Mouse (Mus musculus): Measurements from ENCODE around the gene Gm42420. TPM values are rescaled to one million over a fixed set of nuclear protein-coding genes. Genes with fewer than 3 reads are reported as not detected.

The Gm42420 gene
- not detected in 2 replicates for total RNA-seq (2014; rRNA removed)
- polyA plus RNA-seq (2015; fragmentation: Nextera tagmentation; extraction: Ambion mirVana) = 0.53 and 1.8 TPM in 2 replicates

GRCm38 (mm10) chr6:39585517-39585916 lies at the start of gene Gm42420:
Gene Gm42420, plus strand, starts transcription at chr6:39585753.
- Histone ChIP-seq H3K4me3 (ENCODE audit: low read depth, low read length) (no peak within 1 kb of the TSS), H3K9me3 (ENCODE audit: low read length) (no peaks in the 10 kb centered on the region), H3K27ac (ENCODE audit: low read depth, low read length) (no peak within 1 kb of the TSS), H3K36me3 (ENCODE audit: insufficient read depth) (peaks cover 77% of the 10 kb centered on the region), H3K9ac (no peak within 1 kb of the TSS), H3K4me2 (ENCODE audit: low read depth) (no peak within 1 kb of the TSS), H3K27me3 (ENCODE audit: insufficient read depth, low read length) (no peaks in the 10 kb centered on the region), H3K4me1 (ENCODE audit: insufficient read depth) (no peaks in the 10 kb centered on the region)
- WGBS = 97% methylated on average over 6 of the region's 6 CpGs
- DNase-seq (no peak), ATAC-seq (no peak)
- TF ChIP-seq CTCF (IDR thresholded peaks at IDR 0.05; ENCODE audit: low read depth) = no peak

- no peaks in the 10 kb centered on the region for H3K27me3 ChIP-seq (ENCODE audit: insufficient read depth, low read length)
- no peak overlapping the region for H3K4me3 ChIP-seq (ENCODE audit: low read depth, low read length)
- no peak for TF ChIP-seq CTCF (IDR thresholded peaks at IDR 0.05; ENCODE audit: low read depth)
- DNase-seq (no peak), ATAC-seq (no peak)
- H3K4me2 ChIP-seq (ENCODE audit: low read depth) = no peak overlapping the region
- WGBS = 67% methylated on average over 1 of the region's 1 CpGs
- H3K27ac ChIP-seq (ENCODE audit: low read depth, low read length) = no peak overlapping the region
- 0 out of 2 replicates have a peak, but pooled peaks cover 3% of the 10 kb centered on the region for H3K4me1 ChIP-seq (ENCODE audit: insufficient read depth)
- H3K9me3 ChIP-seq (ENCODE audit: low read length) = no peaks in the 10 kb centered on the region
- no peak overlapping the region for H3K9ac ChIP-seq
- no peaks in the 10 kb centered on the region for H3K36me3 ChIP-seq (ENCODE audit: insufficient read depth)
These were observed 48.9 kb upstream of the Gm42420 start for GRCm38 (mm10) chr6:39536621-39537020.

- Histone ChIP-seq H3K4me2 (ENCODE audit: low read depth) (no peak overlapping the region), H3K36me3 (ENCODE audit: insufficient read depth) (no peaks in the 10 kb centered on the region), H3K9me3 (ENCODE audit: low read length) (no peaks in the 10 kb centered on the region), H3K4me1 (ENCODE audit: insufficient read depth) (0 out of 2 replicates have a peak, but pooled peaks cover 3% of the 10 kb centered on the region), H3K4me3 (ENCODE audit: low read depth, low read length) (no peak overlapping the region), H3K27me3 (ENCODE audit: insufficient read depth, low read length) (no peaks in the 10 kb centered on the region), H3K9ac (no peak overlapping the region), H3K27ac (ENCODE audit: low read depth, low read length) (no peak overlapping the region)
- TF ChIP-seq CTCF (IDR thresholded peaks at IDR 0.05; ENCODE audit: low read depth) = no peak
- ATAC-seq (no peak), DNase-seq (no peak)
- 97% methylated on average over 5 of the region's 5 CpGs for WGBS
These were observed 48.3 kb upstream of the Gm42420 start for GRCm38 (mm10) chr6:39537276-39537675.

- Histone ChIP-seq H3K4me3 (ENCODE audit: low read depth, low read length) (no peak overlapping the region), H3K36me3 (ENCODE audit: insufficient read depth) (no peaks in the 10 kb centered on the region), H3K9me3 (ENCODE audit: low read length) (no peaks in the 10 kb centered on the region), H3K4me1 (ENCODE audit: insufficient read depth) (peaks cover 3% of the 10 kb centered on the region; the same call in 1 of the 2 replicates), H3K4me2 (ENCODE audit: low read depth) (no peak overlapping the region), H3K9ac (no peak overlapping the region), H3K27ac (ENCODE audit: low read depth, low read length) (no peak overlapping the region), H3K27me3 (ENCODE audit: insufficient read depth, low read length) (no peaks in the 10 kb centered on the region)
- DNase-seq (no peak), ATAC-seq (no peak)
- TF ChIP-seq CTCF (IDR thresholded peaks at IDR 0.05; ENCODE audit: low read depth) = no peak
- 76% methylated on average over 8 of the region's 8 CpGs for WGBS
These were observed 47.3 kb upstream of the Gm42420 start for GRCm38 (mm10) chr6:39538227-39538626.

GRCm38 (mm10) chr6:39539679-39540155 lies 45.8 kb upstream of the Gm42420 start:
- no peak overlapping the region for H3K27ac ChIP-seq (ENCODE audit: low read depth, low read length)
- 0 out of 2 replicates have a peak overlapping the region, but pooled peaks have one; percentile 2 for H3K9ac ChIP-seq
- DNase-seq = no peak

GRCm38 (mm10) chr6:39540563-39540962 lies 45.0 kb upstream of the Gm42420 start:
- no peak overlapping the region for H3K4me2 ChIP-seq (ENCODE audit: low read depth)
- peaks cover 3% of the 10 kb centered on the region; the same call in 1 of the 2 replicates for H3K4me1 ChIP-seq (ENCODE audit: insufficient read depth)
- no peak for ATAC-seq
- no peak for DNase-seq
- no peak overlapping the region for H3K9ac ChIP-seq
- no peak overlapping the region for H3K4me3 ChIP-seq (ENCODE audit: low read depth, low read length)
- H3K36me3 ChIP-seq (ENCODE audit: insufficient read depth) = no peaks in the 10 kb centered on the region
- H3K27ac ChIP-seq (ENCODE audit: low read depth, low read length) = no peak overlapping the region
- H3K27me3 ChIP-seq (ENCODE audit: insufficient read depth, low read length) = no peaks in the 10 kb centered on the region
- H3K9me3 ChIP-seq (ENCODE audit: low read length) = no peaks in the 10 kb centered on the region
- TF ChIP-seq CTCF (IDR thresholded peaks at IDR 0.05; ENCODE audit: low read depth) = no peak
- 59% methylated on average over 2 of the region's 2 CpGs for WGBS

More at GRCm38 (mm10) chr6:39539679-39540155, 45.8 kb upstream of the Gm42420 start:
- no peaks in the 10 kb centered on the region for H3K9me3 ChIP-seq (ENCODE audit: low read length)
- WGBS = 25% methylated on average over 7 of the region's 7 CpGs
- TF ChIP-seq CTCF (IDR thresholded peaks at IDR 0.05; ENCODE audit: low read depth) = no peak
- no peaks in the 10 kb centered on the region for H3K36me3 ChIP-seq (ENCODE audit: insufficient read depth)
- no peaks in the 10 kb centered on the region for H3K27me3 ChIP-seq (ENCODE audit: insufficient read depth, low read length)
- H3K4me1 ChIP-seq (ENCODE audit: insufficient read depth) = peaks cover 3% of the 10 kb centered on the region; the same call in 1 of the 2 replicates
- peak overlapping the region; percentile 13; the same call in 1 of the 2 replicates for H3K4me2 ChIP-seq (ENCODE audit: low read depth)
- no peak overlapping the region for H3K4me3 ChIP-seq (ENCODE audit: low read depth, low read length)
- peak; percentile 42; the same call in 1 of the 2 replicates for ATAC-seq

Data from forebrain, postnatal 0 days (tissue).